Mouse (Mus musculus) stomach, embryonic 15.5 days (tissue): ENCODE results near the gene Gm11037. TPM values are rescaled to one million over a fixed set of nuclear protein-coding genes. Genes with fewer than 3 reads are reported as not detected.
"Not testable (repeated sequence)": the region's sequence is repeated elsewhere in the genome, so short reads cannot be mapped to it uniquely, and the experiment has no call there.

Experiments
- ATAC-seq: fragments of 200-750 bp; cut with Nextera tagmentation; 2 replicates; pipeline ENCODE4 v1.8.0; 2017; ENCODE audit warnings: low read depth, moderate number of reproducible peaks, moderate TSS enrichment; ENCODE audit not compliant: insufficient read depth, low FRiP score
- H3K27ac ChIP-seq: fragments of 300-500 bp; sonication (generic); 2 replicates; pipeline ENCODE4 v1.5.1; 2015; ENCODE audit warnings: mild to moderate bottlenecking, inconsistent platforms
- H3K27me3 ChIP-seq: fragments of 300-500 bp; sonication (generic); replicated peaks from 2 replicates; pipeline ENCODE4 v1.6.1; 2015; ENCODE audit warnings: inconsistent platforms
- H3K36me3 ChIP-seq: fragments of 300-500 bp; sonication (generic); 2 replicates; pipeline ENCODE4 v1.6.1; 2015; ENCODE audit warnings: inconsistent platforms
- H3K4me1 ChIP-seq: fragments of 300-500 bp; sonication (generic); 2 replicates; pipeline ENCODE4 v1.6.1; 2015; ENCODE audit warnings: inconsistent platforms
- H3K4me2 ChIP-seq: fragments of 300-500 bp; sonication (generic); 2 replicates; pipeline ENCODE4 v1.6.1; 2015; ENCODE audit warnings: mild to moderate bottlenecking, inconsistent platforms
- H3K4me3 ChIP-seq: fragments of 300-500 bp; sonication (generic); replicated peaks from 2 replicates; pipeline ENCODE4 v1.5.1; 2015; ENCODE audit warnings: inconsistent platforms
- H3K9ac ChIP-seq: fragments of 300-500 bp; sonication (generic); 2 replicates; pipeline ENCODE4 v1.6.1; 2015; ENCODE audit warnings: inconsistent platforms
- H3K9me3 ChIP-seq: fragments of 300-500 bp; sonication (generic); 2 replicates; pipeline ENCODE4 v1.6.1; 2016; ENCODE audit warnings: inconsistent platforms
- WGBS: fragments of 180-500 bp; shearing (Covaris S2); methylation state at CpG from one replicate; pipeline ENCODE4 v1.1.7; 2015; 5-methylcytosine and 5-hydroxymethylcytosine counted together
- polyA plus RNA-seq: library from polyadenylated mRNA; unstranded; fragments of >200 nt; fragmentation: Nextera tagmentation; extraction: Ambion mirVana; gene quantifications from 2 replicates; pipeline ENCODE4 v1.2.1, GENCODE M21; 2015

Gene Gm11037
- polyA plus RNA-seq, 1 experiment from 2014 or later: not detected

- not testable (repeated sequence) for ATAC-seq, H3K36me3 ChIP-seq, H3K4me2 ChIP-seq, H3K27me3 ChIP-seq, H3K4me3 ChIP-seq, H3K9ac ChIP-seq, H3K4me1 ChIP-seq, H3K9me3 ChIP-seq, H3K27ac ChIP-seq
- 75% methylated on average over 4 of the region's 4 CpGs for WGBS
Observed at GRCm38 (mm10) chr2:131105061-131105460, 28.2 kb upstream of the Gm11037 start.

- Histone ChIP-seq H3K27ac (no peak overlapping the region), H3K4me3 (no peak overlapping the region), H3K9ac (no peak overlapping the region), H3K9me3 (no peaks in the 10 kb centered on the region), H3K4me2 (no peak overlapping the region), H3K27me3 (no peaks in the 10 kb centered on the region), H3K36me3 (no peaks in the 10 kb centered on the region), H3K4me1 (no peaks in the 10 kb centered on the region)
- WGBS: 83% methylated on average over 5 of the region's 5 CpGs
- ATAC-seq: no peak
Observed at GRCm38 (mm10) chr2:131105989-131106388, 27.3 kb upstream of the Gm11037 start.

DNA sequence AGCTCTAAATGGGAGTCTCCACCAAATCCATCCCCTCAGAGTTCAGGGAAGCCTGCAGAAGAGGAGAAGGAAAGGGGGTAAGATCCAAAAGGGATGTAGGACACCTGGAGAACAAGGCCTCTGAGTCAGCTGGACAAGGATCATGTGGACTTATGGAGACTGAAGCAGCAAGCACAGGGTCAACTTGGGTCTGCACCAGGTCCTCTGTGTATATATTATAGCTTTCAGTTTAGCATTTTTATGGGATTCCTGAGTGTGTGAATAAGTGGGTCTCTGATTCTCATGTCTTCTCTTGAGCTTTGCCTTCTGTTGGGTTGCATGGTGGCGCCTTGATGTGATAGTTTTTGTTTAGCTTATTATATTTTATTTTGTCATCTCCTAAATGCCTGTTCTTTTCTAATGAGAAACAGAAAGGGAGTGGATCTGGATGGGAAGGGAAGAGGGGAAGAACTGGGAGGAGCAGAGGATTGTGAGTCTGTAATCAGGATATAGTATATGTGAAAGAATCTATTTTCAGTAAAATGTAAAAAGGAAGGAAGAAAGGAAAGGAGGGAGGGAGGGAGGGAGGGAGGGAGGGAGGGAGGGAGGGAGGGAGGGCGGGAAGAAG is 14.2 kb upstream of the Gm11037 start:
- ATAC-seq: peak; percentile 89
- Histone ChIP-seq H3K4me2 (no peak overlapping the region), H3K27ac (no peak overlapping the region), H3K36me3 (no peaks in the 10 kb centered on the region), H3K4me1 (no peaks in the 10 kb centered on the region; the same call in 1 of the 2 replicates), H3K9ac (no peak overlapping the region), H3K4me3 (no peak overlapping the region), H3K27me3 (no peaks in the 10 kb centered on the region), H3K9me3 (no peaks in the 10 kb centered on the region)
- WGBS: 68% methylated on average over 2 of the region's 2 CpGs

GRCm38 (mm10) chr2:131124166-131124565 is 9.1 kb upstream of the Gm11037 start:
- Histone ChIP-seq H3K4me1 (peaks cover 25% of the 10 kb centered on the region), H3K27me3 (no peaks in the 10 kb centered on the region), H3K27ac (no peak overlapping the region; the same call in 1 of the 2 replicates), H3K9me3 (no peaks in the 10 kb centered on the region), H3K36me3 (no peaks in the 10 kb centered on the region), H3K4me3 (no peak overlapping the region), H3K4me2 (no peak overlapping the region), H3K9ac (no peak overlapping the region)
- 57% methylated on average over 3 of the region's 3 CpGs for WGBS
- ATAC-seq: no peak

GRCm38 (mm10) chr2:131125157-131125963 is 7.9 kb upstream of the Gm11037 start:
- WGBS: 89% methylated on average over 9 of the region's 9 CpGs
- no peak overlapping the region for H3K9ac ChIP-seq
- no peaks in the 10 kb centered on the region for H3K27me3 ChIP-seq
- ATAC-seq: no peak
- H3K4me1 ChIP-seq: peaks cover 26% of the 10 kb centered on the region
- H3K4me2 ChIP-seq: no peak overlapping the region
- no peak overlapping the region for H3K4me3 ChIP-seq
- no peaks in the 10 kb centered on the region for H3K9me3 ChIP-seq
- H3K36me3 ChIP-seq: no peaks in the 10 kb centered on the region
- H3K27ac ChIP-seq: no peak overlapping the region

GRCm38 (mm10) chr2:131125964-131126815 is 7.1 kb upstream of the Gm11037 start:
- 55% methylated on average over 9 of the region's 9 CpGs for whole genome bisulfite sequencing

GRCm38 (mm10) chr2:131127161-131127730 is 6.1 kb upstream of the Gm11037 start, which contains the start of gene Hspa12b:
Gene Hspa12b (plus strand): TSS chr2:131127280.
- Histone ChIP-seq H3K4me3 (peak within 1 kb of the TSS; percentile 65), H3K27me3 (no peaks in the 10 kb centered on the region), H3K36me3 (no peaks in the 10 kb centered on the region), H3K4me1 (peaks cover 26% of the 10 kb centered on the region), H3K27ac (peak within 1 kb of the TSS; percentile 75), H3K9ac (peak within 1 kb of the TSS; percentile 60), H3K9me3 (no peaks in the 10 kb centered on the region), H3K4me2 (peak within 1 kb of the TSS; percentile 75)
- ATAC-seq: peak; percentile 89
- WGBS: 3% methylated on average over 28 of the region's 28 CpGs

More at GRCm38 (mm10) chr2:131125964-131126815, 7.1 kb upstream of the Gm11037 start:
- ATAC-seq: no peak
- H3K9ac ChIP-seq: no peak overlapping the region
- peak overlapping the region; percentile 75; the same call in 1 of the 2 replicates for H3K4me2 ChIP-seq
- H3K27ac ChIP-seq: peak overlapping the region; percentile 75; the same call in 1 of the 2 replicates
- peak overlapping the region; percentile 65; the same call in 1 of the 2 replicates for H3K4me3 ChIP-seq
- no peaks in the 10 kb centered on the region for H3K36me3 ChIP-seq
- peaks cover 26% of the 10 kb centered on the region for H3K4me1 ChIP-seq
- no peaks in the 10 kb centered on the region for H3K9me3 ChIP-seq
- no peaks in the 10 kb centered on the region for H3K27me3 ChIP-seq

- no peak for ATAC-seq
- Histone ChIP-seq H3K36me3 (no peaks in the 10 kb centered on the region), H3K4me2 (peak overlapping the region; percentile 75), H3K4me1 (peaks cover 26% of the 10 kb centered on the region), H3K9me3 (no peaks in the 10 kb centered on the region), H3K9ac (peak overlapping the region; percentile 60; the same call in 1 of the 2 replicates), H3K27me3 (no peaks in the 10 kb centered on the region), H3K4me3 (peak overlapping the region; percentile 65), H3K27ac (no peak overlapping the region)
- WGBS: 65% methylated on average over 5 of the region's 5 CpGs
Observed at GRCm38 (mm10) chr2:131128211-131128610, 5.1 kb upstream of the Gm11037 start.

DNA sequence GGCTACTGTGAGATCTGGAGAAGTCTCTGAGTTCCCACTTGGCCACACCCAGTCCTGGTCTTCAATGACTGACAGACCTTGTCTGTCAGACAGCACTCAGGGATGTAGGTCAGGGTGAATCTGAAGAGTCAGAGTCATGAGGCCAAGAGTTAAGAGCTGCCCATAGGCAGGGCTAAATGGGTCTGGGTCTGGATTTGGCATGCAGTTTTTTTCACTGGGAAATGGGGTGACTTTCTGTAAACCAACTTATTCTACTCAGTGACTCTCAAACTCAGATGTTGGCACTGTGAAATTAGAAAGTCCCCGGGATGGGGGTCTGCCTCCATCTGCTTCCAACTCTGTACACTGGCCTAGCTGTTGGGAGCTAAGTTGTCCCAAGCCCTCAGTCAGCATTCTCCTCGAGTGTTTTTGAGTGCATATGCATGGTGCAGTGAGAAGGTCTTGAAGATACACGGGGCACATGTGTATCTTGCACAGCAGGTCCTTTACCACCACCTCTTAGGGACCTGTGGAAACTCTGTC is 4.6 kb upstream of the Gm11037 start:
- Histone ChIP-seq H3K4me1 (peaks cover 26% of the 10 kb centered on the region), H3K27ac (no peak overlapping the region), H3K4me2 (peak overlapping the region; percentile 75), H3K27me3 (no peaks in the 10 kb centered on the region), H3K4me3 (peak overlapping the region; percentile 65), H3K9ac (no peak overlapping the region), H3K9me3 (no peaks in the 10 kb centered on the region), H3K36me3 (no peaks in the 10 kb centered on the region)
- no peak for ATAC-seq
- WGBS: 79% methylated on average over 3 of the region's 3 CpGs

- Histone ChIP-seq H3K9me3 (no peaks in the 10 kb centered on the region), H3K27me3 (no peaks in the 10 kb centered on the region), H3K4me1 (peaks cover 22% of the 10 kb centered on the region), H3K36me3 (0 out of 2 replicates have a peak, but pooled peaks cover 3% of the 10 kb centered on the region), H3K9ac (no peak overlapping the region), H3K4me3 (no peak overlapping the region), H3K27ac (no peak overlapping the region), H3K4me2 (peak overlapping the region; percentile 75)
- peak; percentile 38; the same call in 1 of the 2 replicates for ATAC-seq
- WGBS: 51% methylated on average over 5 of the region's 5 CpGs
Observed at GRCm38 (mm10) chr2:131129836-131130235, 3.5 kb upstream of the Gm11037 start.

- Histone ChIP-seq H3K4me2 (no peak overlapping the region), H3K9ac (no peak overlapping the region), H3K9me3 (no peaks in the 10 kb centered on the region), H3K27me3 (no peaks in the 10 kb centered on the region), H3K36me3 (peaks cover 3% of the 10 kb centered on the region; the same call in 1 of the 2 replicates), H3K4me1 (peaks cover 22% of the 10 kb centered on the region), H3K4me3 (no peak overlapping the region), H3K27ac (no peak overlapping the region)
- ATAC-seq: no peak
- WGBS: 74% methylated on average over 2 of the region's 2 CpGs
Observed at GRCm38 (mm10) chr2:131130849-131131248, 2.4 kb upstream of the Gm11037 start.
